In the genomic region with DNA sequence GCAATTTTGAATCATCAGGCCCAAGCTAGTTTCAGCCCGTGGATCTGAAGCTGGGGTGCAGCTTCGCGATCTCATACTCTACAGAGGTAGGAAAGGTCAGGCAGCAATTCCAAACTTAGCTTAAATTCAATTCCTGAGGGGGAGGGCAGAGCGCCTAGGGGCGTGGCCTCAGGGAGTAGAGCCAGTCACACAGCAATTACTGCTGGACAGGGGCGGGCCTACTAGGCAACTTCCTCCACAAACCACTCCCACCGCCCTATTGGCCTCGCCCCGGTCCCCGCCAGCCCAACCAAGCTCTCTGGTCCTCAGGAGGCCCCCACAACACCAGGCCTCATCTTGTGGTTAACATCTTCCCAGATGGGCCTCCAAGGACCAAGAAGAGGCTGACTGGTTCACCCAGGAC, we compare ENCODE assay signal across 9 mouse cellular contexts. TPM values are rescaled to one million over a fixed set of nuclear protein-coding genes. Genes with fewer than 3 reads are reported as not detected.
DNase-seq lines count a peak whose midpoint lies in the region; ATAC-seq lines count a peak whose summit lies in the region.
"Had no signal": no experiment of that assay in that cellular context is flagged by ENCODE, and none has a peak within 500 bp of the region (broad histone marks: within the 10 kb centered on the region; RNA-seq: fewer than 3 reads in every experiment).

No protein-coding gene starts in this region.

- H3K27me3 ChIP-seq in liver, embryonic 11.5 days (replicated peaks; ENCODE audit: control insufficient read depth, insufficient read depth, low read length), result no peaks in the 10 kb centered on the region
- no peaks in the 10 kb centered on the region for H3K27me3 ChIP-seq in neural tube, embryonic 15.5 days (replicated peaks)
- H3K27me3 ChIP-seq: embryonic facial prominence, embryonic 15.5 days had no signal

- H3K36me3 ChIP-seq in liver, embryonic 11.5 days (ENCODE audit: control insufficient read depth, insufficient read depth, low read length), result peaks cover 6% of the 10 kb centered on the region
- H3K36me3 ChIP-seq in neural tube, embryonic 15.5 days, result no peaks in the 10 kb centered on the region

- intact Hi-C loops in heart, postnatal 14 days (cut with DNase I), result no loop called here
- intact Hi-C loops in left cerebral cortex, postnatal 25 days (cut with DNase I), result no loop called here

- ATAC-seq in liver, embryonic 11.5 days (replicated peaks; ENCODE audit: low FRiP score), result peak; percentile 79
- ATAC-seq in neural tube, embryonic 15.5 days (ENCODE audit: low FRiP score), result no peak

- 11% methylated on average over 10 of the region's 10 CpGs for WGBS in liver, embryonic 11.5 days
- 42% methylated on average over 10 of the region's 10 CpGs for whole genome bisulfite sequencing in neural tube, embryonic 15.5 days

- peak overlapping the region; percentile 95 for H3K27ac ChIP-seq in liver, embryonic 11.5 days (ENCODE audit: low read depth, low read length)
- no peak overlapping the region for H3K27ac ChIP-seq in neural tube, embryonic 15.5 days (replicated peaks)
- H3K27ac ChIP-seq: embryonic facial prominence, embryonic 15.5 days had no signal

- H3K9ac ChIP-seq in liver, embryonic 11.5 days (ENCODE audit: low read depth, low read length), result peak overlapping the region; percentile 69
- H3K9ac ChIP-seq in neural tube, embryonic 15.5 days (replicated peaks), result no peak overlapping the region
- H3K9ac ChIP-seq: embryonic facial prominence, embryonic 15.5 days had no signal

- no peaks in the 10 kb centered on the region for H3K9me3 ChIP-seq in liver, embryonic 11.5 days (ENCODE audit: control insufficient read depth, low read length)
- H3K9me3 ChIP-seq in neural tube, embryonic 15.5 days (replicated peaks), result no peaks in the 10 kb centered on the region
- H3K9me3 ChIP-seq: embryonic facial prominence, embryonic 15.5 days had no signal

- H3K4me3 ChIP-seq in liver, embryonic 11.5 days (ENCODE audit: low read depth, low read length), result peak overlapping the region; percentile 50
- H3K4me3 ChIP-seq in neural tube, embryonic 15.5 days (replicated peaks), result no peak overlapping the region
- H3K4me3 ChIP-seq: embryonic facial prominence, embryonic 15.5 days had no signal

- H3K4me1 ChIP-seq in liver, embryonic 11.5 days (replicated peaks; ENCODE audit: control insufficient read depth, insufficient read depth, low read length), result peaks cover 61% of the 10 kb centered on the region
- H3K4me1 ChIP-seq in neural tube, embryonic 15.5 days, result peaks cover 53% of the 10 kb centered on the region

- peak; percentile 34 for DNase-seq in ovary, postnatal 14 days (ENCODE audit: low spot score)
- no peak for DNase-seq in ovary, postnatal 10 days (ENCODE audit: low spot score)
- DNase-seq in embryo, embryonic 9.5 days (ENCODE audit: extremely low spot score), result peak; percentile 62
- DNase-seq in heart, postnatal 14 days, result peak; percentile 48 to 71
- DNase-seq in liver, embryonic 11.5 days (ENCODE audit: low spot score), result peak; percentile 81
- no peak for DNase-seq in layer of hippocampus, postnatal 36 days
- DNase-seq in left cerebral cortex, postnatal 25 days (ENCODE audit: low spot score in 2 of 2), result no peak

- peak overlapping the region; percentile 97 for H3K4me2 ChIP-seq in liver, embryonic 11.5 days
- H3K4me2 ChIP-seq in neural tube, embryonic 15.5 days, result peak overlapping the region; percentile 3; the same call in 1 of the 2 replicates
- H3K4me2 ChIP-seq: embryonic facial prominence, embryonic 15.5 days had no signal

RNA-seq across cellular contexts. Expression of a gene that starts 7.5 kb away (rescaled TPM):
- total RNA-seq in heart, postnatal 14 days (2021), result 1 to 10 TPM; 4.5 to 4.7 TPM
- 10.0 and 11.4 TPM in 2 replicates for polyA plus RNA-seq in liver, embryonic 11.5 days (2014; fragmentation: Nextera tagmentation; extraction: Ambion mirVana)
- 6.5 TPM in 2 replicates for polyA plus RNA-seq in neural tube, embryonic 15.5 days (2015; fragmentation: Nextera tagmentation; extraction: Ambion mirVana)
- 10 to 100 TPM; 51.7 to 56.8 TPM for total RNA-seq in layer of hippocampus, postnatal 36 days (2021)
- 10 to 100 TPM; 51.8 to 55.3 TPM for total RNA-seq in left cerebral cortex, postnatal 25 days (2021)

RNA-seq across cellular contexts. Expression of a gene that starts 8.3 kb away (rescaled TPM):
- 10 to 100 TPM; 14.2 to 18.1 TPM for total RNA-seq in heart, postnatal 14 days (2021)
- polyA plus RNA-seq in liver, embryonic 11.5 days (2014; fragmentation: Nextera tagmentation; extraction: Ambion mirVana), result 31.8 and 33.4 TPM in 2 replicates
- 29.5 TPM in 2 replicates for polyA plus RNA-seq in neural tube, embryonic 15.5 days (2015; fragmentation: Nextera tagmentation; extraction: Ambion mirVana)
- 10 to 100 TPM; 43.9 to 49.3 TPM for total RNA-seq in layer of hippocampus, postnatal 36 days (2021)
- total RNA-seq in left cerebral cortex, postnatal 25 days (2021), result 10 to 100 TPM; 44.8 to 45.7 TPM

RNA-seq across cellular contexts. Expression of a gene that starts 20.5 kb away (rescaled TPM):
- 10 to 100 TPM; 73.0 to 75.1 TPM for total RNA-seq in heart, postnatal 14 days (2021)
- polyA plus RNA-seq in liver, embryonic 11.5 days (2014; fragmentation: Nextera tagmentation; extraction: Ambion mirVana), result 89.7 and 96.5 TPM in 2 replicates
- 148 and 152 TPM in 2 replicates for polyA plus RNA-seq in neural tube, embryonic 15.5 days (2015; fragmentation: Nextera tagmentation; extraction: Ambion mirVana)
- total RNA-seq in layer of hippocampus, postnatal 36 days (2021), result 100 to 1,000 TPM; 161 to 176 TPM
- 100 to 1,000 TPM; 206 to 216 TPM for total RNA-seq in left cerebral cortex, postnatal 25 days (2021)

RNA-seq across cellular contexts. Expression of a gene that starts 30.7 kb away (rescaled TPM):
- not detected for total RNA-seq in heart, postnatal 14 days (2021)
- 0.12 and 0.23 TPM in 2 replicates for polyA plus RNA-seq in liver, embryonic 11.5 days (2014; fragmentation: Nextera tagmentation; extraction: Ambion mirVana)
- polyA plus RNA-seq in neural tube, embryonic 15.5 days (2015; fragmentation: Nextera tagmentation; extraction: Ambion mirVana), result 1.4 and 1.5 TPM in 2 replicates
- under 1 TPM; 0.25 to 0.35 TPM for total RNA-seq in layer of hippocampus, postnatal 36 days (2021)
- total RNA-seq in left cerebral cortex, postnatal 25 days (2021), result under 1 TPM; 0.14 to 0.16 TPM

RNA-seq across cellular contexts. Expression of a gene that starts 33.0 kb away (rescaled TPM):
- total RNA-seq in heart, postnatal 14 days (2021), result 10 to 100 TPM; 19.8 to 23.5 TPM
- 93.9 and 94.3 TPM in 2 replicates for polyA plus RNA-seq in liver, embryonic 11.5 days (2014; fragmentation: Nextera tagmentation; extraction: Ambion mirVana)
- 68.2 and 79.8 TPM in 2 replicates for polyA plus RNA-seq in neural tube, embryonic 15.5 days (2015; fragmentation: Nextera tagmentation; extraction: Ambion mirVana)
- 10 to 100 TPM; 41.8 to 44.9 TPM for total RNA-seq in layer of hippocampus, postnatal 36 days (2021)
- total RNA-seq in left cerebral cortex, postnatal 25 days (2021), result 10 to 100 TPM; 40.8 to 42.2 TPM

Comparison
In these comparisons a context has a peak if more than half of its experiments do, and no peak if none do; other contexts are left out.
1. DNase-seq: peak in ovary, postnatal 14 days (single experiment), embryo, embryonic 9.5 days (single experiment), heart, postnatal 14 days (2 of 2) and liver, embryonic 11.5 days (single experiment); none in ovary, postnatal 10 days (single experiment), layer of hippocampus, postnatal 36 days (0 of 2) and left cerebral cortex, postnatal 25 days (0 of 2).
2. RNA of a gene that starts 7.5 kb away (total RNA-seq): 51.7 to 56.8 TPM in layer of hippocampus, postnatal 36 days and 51.8 to 55.3 TPM in left cerebral cortex, postnatal 25 days; 4.5 to 4.7 TPM in heart, postnatal 14 days; every median in the first group is over 4 times any median in the second.